Mouse (Mus musculus): ENCODE results near the gene Mas1. TPM values are rescaled to one million over a fixed set of nuclear protein-coding genes. Genes with fewer than 3 reads are reported as not detected.

Gene Mas1
- polyA plus RNA-seq, 1 experiment from 2014 or later, result 0.20 TPM

- TF ChIP-seq CTCF (IDR thresholded peaks at IDR 0.05; ENCODE audit: low read depth), result no peak
- no peak overlapping the region for H3K27ac ChIP-seq
- ATAC-seq (replicated peaks; ENCODE audit: low FRiP score, low read depth), result no peak
- H3K36me3 ChIP-seq (ENCODE audit: insufficient read depth, low read length), result no peaks in the 10 kb centered on the region
- 31% methylated on average over 9 of the region's 9 CpGs for WGBS
- no peaks in the 10 kb centered on the region for H3K9me3 ChIP-seq (replicated peaks; ENCODE audit: low read length)
- no peak overlapping the region for H3K4me2 ChIP-seq (ENCODE audit: low read length)
- DNase-seq (ENCODE audit: low spot score), result peak; percentile 30
- H3K4me3 ChIP-seq (replicated peaks; ENCODE audit: low read depth, low read length), result no peak overlapping the region
- H3K27me3 ChIP-seq (ENCODE audit: insufficient read depth, low read length), result no peaks in the 10 kb centered on the region
- no peak overlapping the region for H3K9ac ChIP-seq (ENCODE audit: low read depth, low read length)
- no peaks in the 10 kb centered on the region for H3K4me1 ChIP-seq (replicated peaks; ENCODE audit: insufficient read depth, low read length)
These were observed 65.9 kb downstream of the Mas1 start for GRCm38 (mm10) chr17:12801861-12802540.

DNA sequence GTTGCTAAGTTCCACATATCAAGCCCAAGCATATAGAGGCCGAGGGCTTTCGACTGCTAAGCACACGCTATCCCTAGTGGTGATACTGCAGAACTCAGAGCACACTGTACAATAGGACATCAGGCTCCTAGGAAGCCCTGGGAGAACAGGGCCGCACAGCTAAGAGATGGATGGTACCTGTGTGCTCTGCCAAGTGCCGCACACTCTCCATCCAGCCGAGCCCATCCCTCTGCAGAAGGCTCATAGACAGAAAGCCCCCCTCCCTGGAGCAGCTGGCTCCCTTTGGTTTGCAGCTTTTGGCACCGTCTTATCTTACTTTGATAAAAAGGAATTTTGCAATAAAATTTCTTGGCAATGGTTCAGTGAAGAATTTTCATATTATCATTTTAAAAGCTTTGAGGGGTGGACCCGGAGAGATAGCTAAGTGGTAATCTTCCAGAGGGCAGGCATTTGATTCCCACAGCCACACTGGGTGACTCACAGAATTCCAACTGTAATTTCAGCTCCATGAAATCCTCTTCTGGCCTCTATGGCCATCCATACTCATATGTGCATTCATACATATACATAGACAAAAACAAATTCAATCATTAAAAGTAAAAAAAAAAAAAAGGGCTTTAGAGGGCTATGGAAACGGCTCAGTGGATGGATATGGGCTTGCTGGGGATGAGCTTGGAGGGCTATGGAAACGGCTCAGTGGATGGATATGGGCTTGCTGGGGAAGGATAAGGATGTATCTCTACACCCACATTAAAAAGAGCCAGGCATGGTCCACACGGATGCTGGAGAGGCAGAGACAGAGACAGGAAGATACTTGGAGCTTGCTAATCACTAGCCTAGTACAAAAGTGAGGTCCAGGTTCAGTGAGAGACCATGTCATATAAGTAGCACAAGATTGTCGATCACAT is 68.3 kb downstream of the Mas1 start:
- Histone ChIP-seq H3K9me3 (replicated peaks; ENCODE audit: low read length) (no peaks in the 10 kb centered on the region), H3K36me3 (ENCODE audit: insufficient read depth, low read length) (no peaks in the 10 kb centered on the region), H3K4me3 (replicated peaks; ENCODE audit: low read depth, low read length) (no peak overlapping the region), H3K9ac (ENCODE audit: low read depth, low read length) (no peak overlapping the region), H3K4me1 (replicated peaks; ENCODE audit: insufficient read depth, low read length) (no peaks in the 10 kb centered on the region), H3K4me2 (ENCODE audit: low read length) (no peak overlapping the region), H3K27me3 (ENCODE audit: insufficient read depth, low read length) (no peaks in the 10 kb centered on the region), H3K27ac (no peak overlapping the region)
- no peak for ATAC-seq (replicated peaks; ENCODE audit: low FRiP score, low read depth)
- WGBS, result 80% methylated on average over 12 of the region's 12 CpGs
- TF ChIP-seq CTCF (IDR thresholded peaks at IDR 0.05; ENCODE audit: low read depth), result peak; percentile 39; the same call in 1 of the 2 replicates
- DNase-seq (ENCODE audit: low spot score), result peak; percentile 52

DNA sequence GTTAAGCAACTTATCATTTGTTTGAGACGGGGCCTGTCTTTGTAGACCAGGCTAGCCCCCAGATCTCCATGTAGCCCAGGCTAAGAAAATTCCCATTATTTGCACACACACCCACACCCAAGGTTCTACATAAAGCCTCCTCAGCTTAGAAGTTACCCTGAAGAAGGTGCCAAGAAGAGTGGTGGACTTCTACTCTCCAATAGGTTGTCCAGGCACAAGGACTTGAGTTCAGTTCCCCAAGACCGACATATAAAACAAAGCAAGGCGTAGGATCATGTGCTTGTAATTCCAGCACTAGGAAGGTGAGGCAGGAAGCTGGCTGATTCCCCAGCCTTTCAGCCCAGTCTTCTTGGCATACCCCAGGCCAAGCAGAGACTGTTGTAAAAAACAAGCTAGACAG is 69.4 kb downstream of the Mas1 start:
- Histone ChIP-seq H3K4me3 (replicated peaks; ENCODE audit: low read depth, low read length) (no peak overlapping the region), H3K36me3 (ENCODE audit: insufficient read depth, low read length) (no peaks in the 10 kb centered on the region), H3K4me1 (replicated peaks; ENCODE audit: insufficient read depth, low read length) (peaks cover 5% of the 10 kb centered on the region; the same call in 1 of the 2 replicates), H3K4me2 (ENCODE audit: low read length) (no peak overlapping the region), H3K9me3 (replicated peaks; ENCODE audit: low read length) (no peaks in the 10 kb centered on the region), H3K27me3 (ENCODE audit: insufficient read depth, low read length) (no peaks in the 10 kb centered on the region), H3K27ac (no peak overlapping the region), H3K9ac (ENCODE audit: low read depth, low read length) (no peak overlapping the region)
- DNase-seq (ENCODE audit: low spot score) (no peak), ATAC-seq (replicated peaks; ENCODE audit: low FRiP score, low read depth) (no peak)
- no peak for TF ChIP-seq CTCF (IDR thresholded peaks at IDR 0.05; ENCODE audit: low read depth)
- WGBS, result 89% methylated on average over 3 of the region's 3 CpGs

DNA sequence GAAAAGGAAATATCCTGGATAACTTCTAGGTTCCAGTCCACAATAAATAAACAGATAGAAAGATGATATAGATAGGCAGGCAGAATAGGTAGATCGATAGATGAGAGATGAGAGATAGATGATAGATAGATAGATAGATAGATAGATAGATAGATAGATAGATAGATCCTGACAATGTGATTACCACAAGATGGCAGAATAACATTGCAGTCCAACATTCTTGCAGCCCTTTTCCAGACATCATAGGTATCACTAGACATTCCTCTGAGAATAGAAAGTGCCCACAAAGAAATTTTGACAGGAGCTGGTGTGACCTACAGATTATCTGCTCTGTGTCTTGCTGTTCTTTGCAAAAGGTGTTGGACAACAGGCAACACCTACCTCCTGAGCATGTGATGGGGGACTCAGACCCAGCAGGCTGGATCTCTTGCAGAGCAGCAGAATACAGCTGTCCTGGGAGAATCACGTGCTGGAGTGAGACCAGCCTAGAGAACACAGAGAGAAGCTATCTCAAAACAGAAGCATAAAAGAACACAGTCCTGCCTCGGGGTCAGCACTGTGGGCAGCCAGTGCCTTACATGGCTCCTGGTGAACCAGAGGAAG is 70.4 kb downstream of the Mas1 start:
- no peak; the same call in 1 of the 2 replicates for TF ChIP-seq CTCF (IDR thresholded peaks at IDR 0.05; ENCODE audit: low read depth)
- 76% methylated on average over 3 of the region's 3 CpGs for WGBS
- H3K4me3 ChIP-seq (replicated peaks; ENCODE audit: low read depth, low read length), result no peak overlapping the region
- peaks cover 5% of the 10 kb centered on the region; the same call in 1 of the 2 replicates for H3K4me1 ChIP-seq (replicated peaks; ENCODE audit: insufficient read depth, low read length)
- H3K36me3 ChIP-seq (ENCODE audit: insufficient read depth, low read length), result no peaks in the 10 kb centered on the region
- DNase-seq (ENCODE audit: low spot score) (no peak), ATAC-seq (replicated peaks; ENCODE audit: low FRiP score, low read depth) (no peak)
- no peak overlapping the region for H3K4me2 ChIP-seq (ENCODE audit: low read length)
- H3K27ac ChIP-seq, result no peak overlapping the region
- H3K9me3 ChIP-seq (replicated peaks; ENCODE audit: low read length), result no peaks in the 10 kb centered on the region
- H3K9ac ChIP-seq (ENCODE audit: low read depth, low read length), result no peak overlapping the region
- no peaks in the 10 kb centered on the region for H3K27me3 ChIP-seq (ENCODE audit: insufficient read depth, low read length)

- no peak for TF ChIP-seq CTCF (IDR thresholded peaks at IDR 0.05; ENCODE audit: low read depth)
- H3K4me1 ChIP-seq (replicated peaks; ENCODE audit: insufficient read depth, low read length), result peaks cover 8% of the 10 kb centered on the region
- DNase-seq (ENCODE audit: low spot score), result no peak
- 82% methylated on average over 3 of the region's 3 CpGs for WGBS
- no peaks in the 10 kb centered on the region for H3K36me3 ChIP-seq (ENCODE audit: insufficient read depth, low read length)
- H3K4me2 ChIP-seq (ENCODE audit: low read length), result no peak overlapping the region
- no peak overlapping the region for H3K4me3 ChIP-seq (replicated peaks; ENCODE audit: low read depth, low read length)
- no peaks in the 10 kb centered on the region for H3K9me3 ChIP-seq (replicated peaks; ENCODE audit: low read length)
- no peak for ATAC-seq (replicated peaks; ENCODE audit: low FRiP score, low read depth)
- H3K27ac ChIP-seq, result no peak overlapping the region
- no peak overlapping the region for H3K9ac ChIP-seq (ENCODE audit: low read depth, low read length)
- H3K27me3 ChIP-seq (ENCODE audit: insufficient read depth, low read length), result no peaks in the 10 kb centered on the region
These were observed 71.3 kb downstream of the Mas1 start for GRCm38 (mm10) chr17:12796633-12797032.
